In genomic region chr6:22474604-22475003, GRCm38 (mm10) we compare ENCODE assay signal across 21 mouse cellular contexts.
DNase-seq lines count a peak whose midpoint lies in the region; ATAC-seq and TF ChIP-seq lines count a peak whose summit lies in the region.
"Had no signal": no experiment of that assay in that cellular context is flagged by ENCODE, and none has a peak within 500 bp of the region (broad histone marks: within the 10 kb centered on the region; RNA-seq: fewer than 3 reads in every experiment).

No protein-coding gene starts in this region.

- H3K36me3 ChIP-seq in MEL (ENCODE audit: control insufficient read depth in 1 of 2, insufficient read depth in 2 of 2, low read length in 2 of 2), result peaks cover 0 to 24% of the 10 kb centered on the region in 2 experiments; a peak in 2 of 4 replicates
- no peaks in the 10 kb centered on the region for H3K36me3 ChIP-seq in liver, embryonic 11.5 days (ENCODE audit: control insufficient read depth, insufficient read depth, low read length)
- no peaks in the 10 kb centered on the region for H3K36me3 ChIP-seq in midbrain, embryonic 10.5 days
- H3K36me3 ChIP-seq: heart, embryonic 13.5 days; hindbrain, embryonic 12.5 days; limb, embryonic 13.5 days; neural tube, embryonic 13.5 days had no signal

- H3K9ac ChIP-seq in MEL (ENCODE audit: control insufficient read depth, low read depth, low read length, poor library complexity, severe bottlenecking), result peak overlapping the region; percentile 41
- H3K9ac ChIP-seq in liver, embryonic 11.5 days (ENCODE audit: low read depth, low read length), result no peak overlapping the region
- H3K9ac ChIP-seq: forebrain, postnatal 0 days; heart, embryonic 13.5 days; hindbrain, embryonic 12.5 days; limb, embryonic 13.5 days; neural tube, embryonic 13.5 days had no signal

- H3K27ac ChIP-seq in MEL (ENCODE audit: control insufficient read depth, low read depth, low read length), result peak overlapping the region; percentile 98
- H3K27ac ChIP-seq in liver, embryonic 11.5 days (ENCODE audit: low read depth, low read length), result no peak overlapping the region
- H3K27ac ChIP-seq in midbrain, embryonic 10.5 days (replicated peaks), result no peak overlapping the region
- H3K27ac ChIP-seq in layer of hippocampus, adult 2 months, result no peak overlapping the region
- H3K27ac ChIP-seq: heart, embryonic 13.5 days; hindbrain, embryonic 12.5 days; kidney, postnatal 0 days; limb, embryonic 13.5 days; neural tube, embryonic 13.5 days had no signal

- TF ChIP-seq POLR2A in MEL (IDR thresholded peaks at IDR 0.05; ENCODE audit: control insufficient read depth in 1 of 2, insufficient read depth in 1 of 2, low read depth in 1 of 2, low read length in 2 of 2, poor library complexity in 1 of 2), result no peak

- TF ChIP-seq EP300 in MEL (IDR thresholded peaks at IDR 0.05; ENCODE audit: low read depth in 1 of 2, low read length in 2 of 2), result peak; percentile 98 to 100

- peaks cover 2 to 15% of the 10 kb centered on the region in 2 experiments for H3K4me1 ChIP-seq in MEL (ENCODE audit: control insufficient read depth in 1 of 2, insufficient read depth in 2 of 2, low read length in 2 of 2)
- H3K4me1 ChIP-seq in liver, embryonic 11.5 days (replicated peaks; ENCODE audit: control insufficient read depth, insufficient read depth, low read length), result no peaks in the 10 kb centered on the region
- H3K4me1 ChIP-seq in midbrain, embryonic 10.5 days, result no peaks in the 10 kb centered on the region
- H3K4me1 ChIP-seq: heart, embryonic 13.5 days; hindbrain, embryonic 12.5 days; limb, embryonic 13.5 days; neural tube, embryonic 13.5 days had no signal

- H3K4me2 ChIP-seq in liver, embryonic 11.5 days, result 0 out of 2 replicates have a peak overlapping the region, but pooled peaks have one; percentile 9
- H3K4me2 ChIP-seq: heart, embryonic 13.5 days; hindbrain, embryonic 12.5 days; limb, embryonic 13.5 days; neural tube, embryonic 13.5 days had no signal

- H3K27me3 ChIP-seq in MEL (ENCODE audit: control insufficient read depth in 1 of 2, insufficient read depth in 2 of 2, low read length in 2 of 2), result no peaks in the 10 kb centered on the region
- no peaks in the 10 kb centered on the region for H3K27me3 ChIP-seq in liver, embryonic 11.5 days (replicated peaks; ENCODE audit: control insufficient read depth, insufficient read depth, low read length)
- H3K27me3 ChIP-seq in midbrain, embryonic 10.5 days (ENCODE audit: low read depth, poor library complexity, severe bottlenecking), result no peaks in the 10 kb centered on the region
- H3K27me3 ChIP-seq: heart, embryonic 13.5 days; hindbrain, embryonic 12.5 days; limb, embryonic 13.5 days; neural tube, embryonic 13.5 days had no signal

- peak; percentile 56; the same call in 1 of the 2 replicates for ATAC-seq in liver, embryonic 11.5 days (replicated peaks; ENCODE audit: low FRiP score)
- ATAC-seq in megakaryocyte-erythroid progenitor cell, adult 5-6 weeks (replicated peaks; ENCODE audit: low FRiP score, low TSS enrichment, poor library complexity, severe bottlenecking), result peak; percentile 55
- ATAC-seq: intestine, embryonic 16.5 days had no signal

- 31% methylated on average over 4 of the region's 4 CpGs for whole genome bisulfite sequencing in liver, embryonic 11.5 days
- 81% methylated on average over 4 of the region's 4 CpGs for WGBS in midbrain, embryonic 10.5 days

- no peak for TF ChIP-seq RAD21 in MEL (IDR thresholded peaks at IDR 0.05; ENCODE audit: low read depth, low read length)

- DNase-seq in 416B (ENCODE audit: low read depth) (peak; percentile 69), MEL (ENCODE audit: low read depth, low spot score) (peak; percentile 92)
- no peak for DNase-seq in liver, embryonic 11.5 days (ENCODE audit: low spot score)
- no peak for DNase-seq in midbrain, embryonic 10.5 days (ENCODE audit: low spot score)
- no peak for DNase-seq in layer of hippocampus, adult 2 months (ENCODE audit: low spot score in 2 of 2)
- no peak for DNase-seq in cerebellum, adult 11 months
- DNase-seq: adrenal gland, adult 8-10 months; embryo, embryonic 11 days; gastrocnemius, postnatal 25 days; layer of hippocampus, postnatal 36 days; lung, postnatal 10 days; midbrain, embryonic 14.5 days; retina, postnatal 1 day had no signal

- H3K4me3 ChIP-seq in MEL (ENCODE audit: control insufficient read depth in 1 of 2, insufficient read depth in 1 of 2, low read depth in 2 of 2, low read length in 2 of 2), result peak overlapping the region in 1 of 2 experiments; percentile 8; a peak in 1 of 4 replicates
- H3K4me3 ChIP-seq in liver, embryonic 11.5 days (ENCODE audit: low read depth, low read length), result no peak overlapping the region
- H3K4me3 ChIP-seq in midbrain, embryonic 10.5 days, result no peak overlapping the region
- H3K4me3 ChIP-seq in layer of hippocampus, adult 2 months, result no peak overlapping the region
- H3K4me3 ChIP-seq: heart, embryonic 13.5 days; hindbrain, embryonic 12.5 days; limb, embryonic 13.5 days; neural tube, embryonic 13.5 days had no signal

- no peaks in the 10 kb centered on the region for H3K9me3 ChIP-seq in MEL (replicated peaks; ENCODE audit: insufficient read depth, low read length)
- no peaks in the 10 kb centered on the region for H3K9me3 ChIP-seq in liver, embryonic 11.5 days (ENCODE audit: control insufficient read depth, low read length)
- H3K9me3 ChIP-seq in midbrain, embryonic 10.5 days (replicated peaks), result no peaks in the 10 kb centered on the region; the same call in 1 of the 2 replicates
- H3K9me3 ChIP-seq: heart, embryonic 13.5 days; hindbrain, embryonic 12.5 days; limb, embryonic 13.5 days; neural tube, embryonic 13.5 days had no signal

- TF ChIP-seq CTCF in MEL (IDR thresholded peaks at IDR 0.05 in 2 of 3, conservative IDR thresholded peaks at IDR 0.05 in 1 of 3; ENCODE audit: control insufficient read depth in 1 of 3, insufficient read depth in 1 of 3, low read depth in 2 of 3, low read length in 3 of 3, poor library complexity in 1 of 3, severe bottlenecking in 1 of 3), result no peak
- TF ChIP-seq CTCF in layer of hippocampus, adult 2 months (conservative IDR thresholded peaks at IDR 0.05), result no peak

- no peaks in the 10 kb centered on the region for H3K79me2 ChIP-seq in MEL (ENCODE audit: control insufficient read depth, insufficient read depth, low read length, poor library complexity)

TF ChIP-seq in MEL, 35 proteins besides CTCF, POLR2A, EP300 and RAD21 (continues in another document):
- TF ChIP-seq POLR2AphosphoS2 (IDR thresholded peaks at IDR 0.05; ENCODE audit: low read length), result no peak
- no peak for TF ChIP-seq ZC3H11A (IDR thresholded peaks at IDR 0.05; ENCODE audit: low read depth, low read length)
- peak; percentile 60; the same call in 1 of the 2 replicates for TF ChIP-seq MYB (IDR thresholded peaks at IDR 0.05; ENCODE audit: low read depth, low read length)
- TF ChIP-seq GATA1 (IDR thresholded peaks at IDR 0.05; ENCODE audit: low read depth, low read length), result peak; percentile 99
- peak; percentile 9; the same call in 1 of the 2 replicates for TF ChIP-seq ELF1 (IDR thresholded peaks at IDR 0.05; ENCODE audit: low read depth, low read length)
- TF ChIP-seq MYC (IDR thresholded peaks at IDR 0.05; ENCODE audit: low read depth, low read length), result peak; percentile 80
- no peak for TF ChIP-seq CHD1 (IDR thresholded peaks at IDR 0.05; ENCODE audit: low read depth, low read length)
- no peak for TF ChIP-seq GABPA (IDR thresholded peaks at IDR 0.05; ENCODE audit: low read depth, low read length)
- TF ChIP-seq MAX (IDR thresholded peaks at IDR 0.05; ENCODE audit: low read length), result peak; percentile 55
- peak; percentile 16; the same call in 1 of the 2 replicates for TF ChIP-seq TBP (IDR thresholded peaks at IDR 0.05; ENCODE audit: low read depth, low read length)
- TF ChIP-seq ZMIZ1 (IDR thresholded peaks at IDR 0.05; ENCODE audit: low read depth, low read length), result no peak; the same call in 1 of the 2 replicates
- TF ChIP-seq BHLHE40 (IDR thresholded peaks at IDR 0.05; ENCODE audit: borderline replicate concordance, low read depth, low read length), result 0 out of 2 replicates have a peak, but pooled peaks have one; percentile 47
- peak; percentile 94 for TF ChIP-seq TCF12 (IDR thresholded peaks at IDR 0.05; ENCODE audit: low read depth, low read length)
- 0 out of 2 replicates have a peak, but pooled peaks have one; percentile 24 for TF ChIP-seq KAT2A (conservative IDR thresholded peaks at IDR 0.05; ENCODE audit: low read depth, low read length)
- no peak for TF ChIP-seq MEF2A (IDR thresholded peaks at IDR 0.05; ENCODE audit: extremely low read depth, insufficient replicate concordance, low read depth, low read length, poor library complexity, severe bottlenecking)
- peak; percentile 71 for TF ChIP-seq CHD2 (IDR thresholded peaks at IDR 0.05; ENCODE audit: low read length)
- TF ChIP-seq ZNF384 (IDR thresholded peaks at IDR 0.05; ENCODE audit: low read depth, low read length), result peak; percentile 6; the same call in 1 of the 2 replicates
- TF ChIP-seq HCFC1 (IDR thresholded peaks at IDR 0.05; ENCODE audit: low read depth, low read length), result no peak
- peak; percentile 94 for TF ChIP-seq RCOR1 (IDR thresholded peaks at IDR 0.05; ENCODE audit: low read depth, low read length)
- peak; percentile 87 for TF ChIP-seq SIN3A (IDR thresholded peaks at IDR 0.05; ENCODE audit: low read length)
- peak; percentile 91 for TF ChIP-seq JUND (IDR thresholded peaks at IDR 0.05; ENCODE audit: low read depth, low read length)
- TF ChIP-seq MXI1 (IDR thresholded peaks at IDR 0.05; ENCODE audit: low read depth, low read length), result peak; percentile 37; the same call in 1 of the 2 replicates
- peak; percentile 89 for TF ChIP-seq ETS1 (IDR thresholded peaks at IDR 0.05; ENCODE audit: low read depth, low read length)
- no peak for TF ChIP-seq USF2 (IDR thresholded peaks at IDR 0.05; ENCODE audit: borderline replicate concordance in 1 of 2, insufficient read depth in 1 of 2, low read depth in 1 of 2, low read length in 2 of 2)
- no peak for TF ChIP-seq NRF1 (IDR thresholded peaks at IDR 0.05; ENCODE audit: insufficient read depth, low read depth, low read length, poor library complexity, severe bottlenecking)
- TF ChIP-seq SMC3 (IDR thresholded peaks at IDR 0.05; ENCODE audit: low read depth, low read length), result no peak
- TF ChIP-seq ZKSCAN1 (IDR thresholded peaks at IDR 0.05; ENCODE audit: low read depth, low read length), result no peak
- peak; percentile 74; the same call in 1 of the 2 replicates for TF ChIP-seq MAFK (IDR thresholded peaks at IDR 0.05; ENCODE audit: borderline replicate concordance, low read depth, low read length)
- no peak for TF ChIP-seq E2F4 (IDR thresholded peaks at IDR 0.05; ENCODE audit: borderline replicate concordance, low read depth, low read length)
- TF ChIP-seq USF1 (IDR thresholded peaks at IDR 0.05; ENCODE audit: low read depth, low read length), result no peak
- TF ChIP-seq UBTF (IDR thresholded peaks at IDR 0.05; ENCODE audit: borderline replicate concordance, insufficient read depth, low read depth, low read length), result no peak
- TF ChIP-seq POLR2AphosphoS5 (IDR thresholded peaks at IDR 0.05; ENCODE audit: borderline replicate concordance, low read depth, low read length), result no peak

Comparison
In these comparisons a context has a peak if more than half of its experiments do, and no peak if none do; other contexts are left out.
1. DNase-seq: peak in 416B (single experiment) and MEL (single experiment); none in liver, embryonic 11.5 days (single experiment), midbrain, embryonic 10.5 days (single experiment), layer of hippocampus, adult 2 months (0 of 2) and cerebellum, adult 11 months (single experiment).